Mouse (Mus musculus) heart, adult 18-20 months (tissue): Measurements from ENCODE around the gene Phgr1. TPM values are rescaled to one million over a fixed set of nuclear protein-coding genes. Genes with fewer than 3 reads are reported as not detected.

Experiments
- DNase-seq, 2 experiments: peaks; one replicate each; pipeline ENCODE4 v3.0.0; 2021 to 2022; ENCODE audit warnings: mixed read lengths in 1 of 2
- total RNA-seq, 2 experiments: library from RNA; stranded (reverse); gene quantifications; 2 replicates each; pipeline ENCODE4 v1.2.3; 2021

Phgr1 gene
- total RNA-seq, 2 experiments from 2014 or later, result not detected

DNA sequence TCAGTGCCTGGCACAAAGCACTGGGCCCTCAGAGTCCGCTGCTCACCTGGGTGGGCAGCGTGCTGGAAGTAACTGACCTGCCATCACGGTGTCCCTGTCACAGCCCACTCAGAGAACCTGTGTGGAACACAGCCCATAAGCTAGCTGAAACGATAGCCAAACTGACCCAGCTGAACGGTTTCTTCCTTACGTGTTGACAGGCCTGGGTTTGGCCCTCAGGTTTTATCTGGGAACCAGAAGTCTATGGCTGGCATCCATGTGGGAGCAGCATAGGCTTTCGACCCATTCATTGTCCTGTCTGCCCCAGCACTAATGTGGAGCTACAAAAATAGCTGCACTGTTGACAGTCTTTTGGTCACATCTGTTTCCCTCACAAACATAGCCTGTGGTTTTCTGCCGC lies 22.1 kb upstream of the Phgr1 start:
- peak; percentile 77 to 90 for DNase-seq

DNA sequence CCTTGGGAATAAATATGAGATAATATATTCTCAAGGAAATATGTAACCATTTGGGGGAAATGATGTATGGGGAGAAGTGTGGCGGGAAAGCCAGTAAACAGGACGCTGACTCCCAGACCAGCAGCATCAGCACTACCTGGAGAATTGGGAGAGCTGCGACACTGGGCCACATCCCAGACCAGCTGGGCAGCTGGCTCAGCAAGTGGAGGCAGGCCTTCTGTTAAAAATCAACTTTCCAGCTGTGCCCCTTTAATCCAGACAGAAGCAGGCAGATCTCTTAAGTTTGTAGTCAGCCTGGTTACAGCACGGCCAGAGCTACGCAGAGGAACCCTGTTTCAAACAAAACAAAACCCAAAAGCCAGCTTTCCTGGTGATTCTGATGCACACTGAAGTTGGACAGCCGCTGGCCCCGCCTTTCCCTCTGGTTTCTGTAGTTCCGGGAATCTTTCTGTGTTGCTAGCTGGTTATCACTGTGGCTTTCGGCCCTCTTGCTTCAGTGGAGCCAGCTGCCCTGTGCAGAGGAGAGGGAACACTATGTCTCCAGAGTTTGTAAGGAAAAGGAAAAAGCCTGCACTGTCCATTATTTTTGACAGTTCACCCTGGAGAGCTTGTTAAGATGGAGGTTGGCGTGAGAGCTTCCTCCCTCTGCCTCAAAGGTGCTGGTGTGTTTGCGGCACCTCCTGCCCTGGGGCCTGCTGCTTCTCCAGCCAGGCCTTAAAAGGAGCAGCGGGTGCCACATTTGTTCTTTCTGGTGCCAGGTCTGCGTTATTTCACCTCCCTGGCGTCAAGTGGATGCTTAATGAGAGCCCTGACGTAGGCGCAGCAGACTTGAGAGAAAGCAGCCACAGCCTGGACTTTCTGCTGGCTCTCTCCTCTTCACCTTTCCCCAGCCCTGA lies 20.4 kb upstream of the Phgr1 start:
- DNase-seq, result peak; percentile 64 to 74

GRCm38 (mm10) chr2:118752792-118753108 lies 19.8 kb upstream of the Phgr1 start:
- no peak for DNase-seq

DNA sequence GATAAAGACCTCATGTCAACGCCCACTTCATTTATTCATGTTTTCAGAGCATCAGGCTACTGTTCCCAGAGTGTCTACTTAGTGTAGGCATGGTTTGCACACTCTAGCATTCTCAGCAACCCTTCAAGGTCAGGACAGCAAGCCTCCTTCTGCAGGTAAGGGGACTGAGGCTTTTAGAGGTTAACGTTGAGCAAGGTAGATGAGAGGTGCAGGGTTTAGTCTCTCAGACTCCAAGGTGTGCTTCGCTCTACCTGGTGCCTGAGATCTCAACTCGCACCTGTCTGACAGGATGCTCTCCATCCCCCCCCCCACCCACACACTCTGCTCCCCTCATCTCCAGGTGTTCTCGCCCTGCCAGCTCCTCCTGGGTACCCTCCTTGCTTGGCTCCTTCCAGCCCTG lies 18.4 kb upstream of the Phgr1 start:
- DNase-seq, result no peak

DNA sequence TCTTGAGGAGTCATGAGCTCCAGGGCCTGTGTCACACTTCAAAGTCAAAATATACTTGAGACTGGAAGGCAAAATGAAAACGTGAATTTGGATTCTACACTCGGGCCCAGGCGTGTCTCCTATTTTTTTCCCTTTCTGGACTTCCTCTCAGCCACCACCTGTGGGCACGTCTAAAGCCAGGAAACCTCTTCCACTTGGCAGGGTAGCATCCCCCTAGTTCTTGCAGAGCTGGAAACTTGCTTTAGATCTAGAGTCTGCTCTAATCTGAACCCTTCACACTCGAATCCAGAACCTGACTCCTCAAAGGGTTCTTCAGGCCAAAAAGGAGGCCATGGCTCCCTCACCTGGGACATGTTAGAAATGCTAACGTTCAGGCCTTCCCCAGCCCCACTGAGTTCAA lies 17.2 kb upstream of the Phgr1 start:
- no peak for DNase-seq

DNA sequence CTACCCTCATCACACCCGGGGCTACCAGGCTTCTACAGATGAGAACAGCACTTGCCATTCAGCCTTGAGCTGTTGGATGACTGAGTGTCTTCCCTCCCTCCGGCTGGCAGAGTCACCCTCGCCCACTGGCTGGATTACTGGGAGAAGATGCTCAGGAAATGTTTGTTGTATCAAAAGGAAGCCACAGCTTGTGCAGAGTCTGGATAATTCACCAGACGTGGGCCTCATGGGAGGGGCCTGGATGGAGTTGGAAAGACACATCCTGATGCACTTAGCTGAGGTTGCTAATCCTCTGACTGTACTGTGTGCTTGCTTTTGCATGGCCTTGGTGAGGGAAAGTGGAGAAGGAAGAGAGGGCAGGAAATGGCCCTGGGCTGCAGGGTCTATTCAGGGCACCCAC lies 16.5 kb upstream of the Phgr1 start:
- DNase-seq, result peak in 1 of 2 experiments; percentile 11

DNA sequence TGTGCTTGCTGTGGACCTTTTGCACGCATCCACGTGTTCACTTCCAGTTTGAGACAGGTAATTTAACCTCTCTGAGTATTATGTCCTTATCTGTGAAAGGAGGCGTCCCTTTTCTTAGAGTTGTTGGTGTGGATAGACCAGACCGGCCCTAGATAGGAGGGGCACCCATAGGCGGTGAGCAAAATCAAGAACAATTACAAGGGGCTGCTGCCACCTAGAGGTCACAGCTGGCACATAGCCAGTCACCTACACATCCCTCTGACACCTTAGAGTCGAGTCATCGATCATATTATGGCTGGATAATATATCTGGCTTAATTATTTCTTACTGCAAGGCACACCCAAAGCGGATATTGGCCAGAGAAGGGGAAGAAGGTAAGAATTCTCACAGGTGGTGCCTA lies 12.7 kb upstream of the Phgr1 start:
- DNase-seq, result peak; percentile 52 to 64

DNA sequence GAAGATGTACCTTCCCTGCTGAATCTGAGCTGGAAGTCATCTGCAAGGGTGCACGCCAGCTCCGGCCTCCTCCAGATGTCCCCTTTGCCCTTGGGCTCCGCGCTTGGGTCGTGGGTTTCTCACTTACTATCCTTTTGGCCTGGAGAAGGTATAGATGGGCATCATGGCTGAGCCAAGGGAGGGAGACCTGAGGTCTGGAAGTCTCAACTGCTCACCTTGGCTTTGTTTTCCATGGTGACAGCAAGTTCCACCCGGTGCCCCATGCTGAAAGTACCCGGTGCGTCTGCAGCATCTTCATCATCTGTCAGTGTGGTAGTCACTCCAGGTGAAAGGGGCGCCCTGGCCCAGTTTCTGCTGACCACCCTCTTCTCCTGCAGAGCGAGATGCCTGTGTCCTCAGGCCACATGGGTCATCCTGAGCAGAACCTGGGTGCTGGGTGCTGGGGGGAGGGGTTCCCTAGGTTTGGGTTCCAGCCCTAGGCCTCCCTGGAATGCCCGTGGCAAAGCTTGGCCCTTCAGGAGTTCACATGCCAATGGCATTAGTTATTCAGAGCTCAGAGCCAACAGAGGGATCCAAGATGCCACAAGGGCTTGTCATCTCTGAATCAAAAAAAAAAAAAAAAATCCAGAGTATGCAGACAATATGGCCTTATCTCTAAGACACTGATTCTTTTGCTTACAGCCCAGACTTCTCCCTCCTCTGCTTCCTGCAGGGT lies 12.1 kb upstream of the Phgr1 start:
- peak in 1 of 2 experiments; percentile 31 for DNase-seq

DNA sequence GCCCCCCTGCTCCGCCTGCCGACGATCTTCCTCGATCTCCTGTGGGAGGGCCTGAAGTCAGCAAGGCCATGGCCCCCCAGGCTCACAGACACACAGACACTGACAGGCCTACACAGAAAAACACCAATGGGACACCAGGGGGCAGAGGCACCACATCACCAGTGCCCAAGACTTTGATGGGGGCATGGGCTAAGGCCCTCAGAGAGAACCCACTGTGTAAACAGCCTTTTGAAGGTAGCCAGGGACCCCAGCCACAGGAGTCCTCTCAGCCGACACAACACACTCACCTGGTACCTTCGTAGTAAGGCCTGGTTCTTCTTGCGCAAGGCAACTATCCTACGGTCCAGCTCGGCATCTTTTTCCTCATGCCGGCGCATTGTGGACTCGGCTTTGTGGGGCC lies 11.2 kb upstream of the Phgr1 start:
- peak in 1 of 2 experiments; percentile 20 for DNase-seq

- DNase-seq, result peak; percentile 94 to 95
Observed at GRCm38 (mm10) chr2:118761906-118762783, 10.4 kb upstream of the Phgr1 start, which contains the start of gene Ccdc9b. Gene Ccdc9b (minus strand): TSS chr2:118762661.

DNA sequence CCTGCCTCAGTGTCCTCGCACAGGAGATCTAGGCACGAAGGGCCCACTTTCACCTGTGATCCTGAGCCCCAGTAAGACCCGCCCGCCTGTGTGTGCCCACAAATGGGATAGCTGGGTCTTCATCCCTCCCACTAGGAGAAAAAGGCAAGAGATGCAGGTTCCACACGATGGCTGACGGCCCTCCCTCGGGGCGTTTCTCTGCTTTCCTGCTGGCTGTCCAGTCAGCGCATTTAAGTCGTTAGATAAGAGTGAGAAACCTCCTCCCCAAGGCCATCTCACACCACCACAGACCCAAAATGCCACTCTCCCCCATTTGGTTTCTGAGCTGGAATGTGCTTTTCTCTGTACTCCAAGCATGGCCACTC lies 9.8 kb upstream of the Phgr1 start:
- DNase-seq, result no peak

- DNase-seq, result peak; percentile 60 to 84
Observed at GRCm38 (mm10) chr2:118763469-118763868, 9.1 kb upstream of the Phgr1 start.

DNA sequence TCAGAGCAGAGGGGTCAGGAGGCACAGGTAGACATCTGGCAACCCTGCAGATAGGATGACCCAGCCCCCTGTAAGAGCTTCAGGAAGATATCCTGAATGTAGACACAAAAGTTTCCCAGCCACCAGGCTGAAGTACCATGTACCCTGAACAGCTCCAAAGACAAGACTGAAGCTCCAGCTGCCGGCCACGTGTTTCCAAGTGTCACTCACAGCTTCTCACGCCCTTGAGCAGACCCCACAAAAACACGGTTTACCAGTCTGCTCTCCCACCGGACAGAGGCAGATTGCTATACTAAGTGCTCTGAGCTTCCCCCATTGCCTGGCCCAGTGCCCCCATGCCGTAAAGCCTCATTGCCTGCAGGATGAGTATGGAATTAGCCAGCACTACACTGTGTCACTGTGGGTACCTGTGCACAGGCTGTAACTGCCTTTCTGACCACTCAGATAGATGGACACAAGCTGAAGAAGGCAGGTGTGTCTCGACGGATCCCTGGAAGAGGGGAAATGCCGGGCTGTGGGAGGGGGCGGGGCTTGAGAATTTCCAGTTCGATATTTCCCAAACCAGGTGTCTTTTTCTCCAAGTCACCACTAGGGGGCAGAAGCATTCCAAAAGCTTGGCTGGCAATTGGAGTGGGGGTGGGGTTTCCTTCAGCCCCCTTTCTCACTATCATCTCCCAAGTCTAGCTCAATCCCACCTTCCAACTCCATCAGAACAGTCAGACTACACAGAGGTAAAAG lies 8.3 kb upstream of the Phgr1 start:
- peak; percentile 57 to 75 for DNase-seq

DNA sequence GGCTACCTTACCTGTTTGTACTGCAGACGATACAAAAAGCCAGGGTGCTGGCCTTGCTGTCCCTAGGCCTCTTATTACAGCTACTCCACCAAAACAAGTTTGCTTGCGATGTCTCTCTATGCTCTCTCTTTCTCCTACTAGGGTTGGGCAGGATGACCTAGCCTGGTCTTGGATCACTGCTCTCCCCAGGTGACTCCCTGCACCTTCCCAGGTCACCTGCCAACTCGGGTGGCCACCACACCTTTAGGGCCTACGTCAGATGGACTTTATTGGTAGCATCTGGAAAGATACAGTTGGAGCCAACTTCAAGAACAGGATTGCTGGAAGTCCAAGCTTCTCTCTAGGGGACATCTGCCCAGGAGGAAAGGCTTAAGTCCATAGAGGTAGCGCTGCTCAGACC lies 7.7 kb upstream of the Phgr1 start:
- no peak for DNase-seq

DNA sequence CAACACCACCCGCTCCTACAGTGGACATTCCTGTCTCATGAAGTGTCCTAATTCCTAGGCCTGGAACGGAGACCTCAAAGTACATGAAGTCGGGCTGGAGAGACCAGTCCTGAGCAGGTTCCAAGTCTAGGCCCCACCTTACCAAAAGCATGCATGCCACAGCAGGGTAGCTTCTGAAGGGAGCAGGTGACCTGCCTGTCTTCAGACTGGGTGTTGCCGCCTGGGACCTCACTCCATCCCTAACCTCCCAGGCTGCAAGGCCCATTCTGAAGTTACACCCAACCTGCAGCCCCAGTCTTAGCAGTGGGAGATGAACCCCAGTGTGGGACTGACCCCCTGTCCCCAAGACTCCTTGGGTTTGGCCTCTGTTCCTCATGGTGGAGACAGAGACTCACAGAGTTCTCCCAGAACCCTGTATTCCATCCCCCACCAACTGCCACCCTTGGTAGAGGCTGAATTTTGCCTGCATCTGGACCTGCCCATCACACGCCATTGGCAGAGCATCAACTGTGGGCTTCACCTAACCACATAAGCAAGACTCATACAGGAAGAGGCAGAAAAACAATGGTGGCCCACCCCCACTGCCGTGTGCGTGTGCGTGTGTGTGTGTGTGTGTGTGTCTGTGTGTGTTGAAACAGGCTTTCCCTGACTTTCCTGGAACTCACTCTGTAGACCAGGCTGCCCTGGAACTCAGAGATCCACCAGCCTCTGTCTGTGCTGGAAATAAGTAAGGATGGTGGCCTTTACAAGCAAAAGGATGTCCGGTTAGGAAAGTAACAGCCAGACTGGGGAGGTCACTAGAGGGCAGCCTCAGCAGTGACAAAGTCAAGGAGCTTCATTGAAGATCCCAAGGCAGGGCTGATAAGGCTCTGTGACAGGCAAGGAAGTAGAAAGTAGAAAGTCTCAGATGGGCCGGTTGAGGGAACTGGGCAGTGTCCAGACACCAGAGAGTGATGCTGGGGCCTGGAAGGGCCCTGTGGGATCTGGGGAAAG lies 6.2 kb upstream of the Phgr1 start:
- peak in 1 of 2 experiments; percentile 29 for DNase-seq

DNA sequence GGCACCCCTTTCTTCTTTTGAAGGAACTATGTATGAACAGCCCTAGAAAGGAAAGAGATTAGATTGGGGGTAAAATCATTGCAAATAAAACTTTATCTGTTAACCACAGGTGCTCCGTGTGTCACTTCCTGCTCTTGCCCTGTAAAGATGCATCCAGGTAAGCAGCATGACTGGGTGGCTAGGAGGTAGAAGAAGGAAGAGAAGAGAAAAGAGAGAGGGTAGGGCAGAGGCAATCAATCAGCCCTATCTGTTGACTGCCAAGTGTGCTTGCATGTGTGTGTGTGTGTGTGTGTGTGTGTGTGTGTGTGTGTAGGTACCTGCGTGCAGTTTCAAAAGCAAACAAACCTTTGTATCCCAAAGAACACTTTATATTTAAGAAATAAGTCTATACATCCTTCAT lies 2.0 kb downstream of the Phgr1 start:
- no peak for DNase-seq

GRCm38 (mm10) chr2:118775396-118775795 lies 2.8 kb downstream of the Phgr1 start:
- no peak for DNase-seq

DNA sequence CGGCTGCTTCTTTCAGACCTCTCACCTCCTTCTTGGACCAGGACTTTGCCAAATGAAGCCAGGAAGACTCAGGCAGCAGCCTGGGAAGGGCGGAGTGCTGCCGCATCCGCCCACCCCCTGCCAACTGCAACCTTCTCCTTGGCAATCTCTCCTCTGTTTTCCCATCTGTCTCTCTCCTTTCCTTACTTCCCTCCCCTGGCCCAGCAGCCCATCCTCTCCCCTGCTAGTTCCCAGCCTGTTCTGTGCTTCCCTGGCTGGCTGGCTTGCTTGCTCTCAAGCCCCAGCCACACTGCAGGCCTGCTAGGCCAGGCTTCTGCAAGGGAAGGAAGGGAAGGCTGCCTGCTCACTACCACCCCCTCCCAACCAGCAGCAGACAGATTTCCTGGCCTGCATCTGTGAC lies 3.3 kb downstream of the Phgr1 start:
- DNase-seq, result peak in 1 of 2 experiments; percentile 16

DNA sequence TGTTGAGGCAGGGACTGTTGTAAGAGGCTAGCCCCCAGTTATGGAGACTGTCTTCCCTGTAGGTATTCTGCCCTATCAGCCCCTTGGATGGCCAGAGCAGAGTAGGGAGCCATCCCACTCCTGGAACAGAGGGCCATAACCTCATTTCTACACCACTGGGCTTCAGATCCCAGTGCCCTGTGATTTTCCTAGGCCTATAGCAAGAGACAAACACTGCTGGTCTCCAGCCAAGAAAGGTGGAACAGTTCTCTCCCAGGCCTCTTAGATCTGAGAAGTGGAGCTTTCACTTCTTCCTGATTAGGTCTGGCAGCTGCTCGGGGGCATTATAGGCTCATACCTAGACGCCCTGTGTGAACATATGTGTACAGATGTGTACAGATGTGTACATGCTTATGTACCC lies 3.7 kb downstream of the Phgr1 start:
- DNase-seq, result no peak

- DNase-seq, result no peak
Observed at GRCm38 (mm10) chr2:118778418-118778817, 5.8 kb downstream of the Phgr1 start.

- no peak for DNase-seq
Observed at GRCm38 (mm10) chr2:118779065-118779464, 6.5 kb downstream of the Phgr1 start.
